Mouse (Mus musculus) skeletal muscle tissue, adult 2 months (tissue): Measurements from ENCODE around the gene Lysmd1.

Experiments used
- DNase-seq: peaks from one replicate; pipeline ENCODE4 v3.0.0-alpha.2; 2012; ENCODE audit warnings: low read depth, low spot score

Lysmd1 gene

DNA sequence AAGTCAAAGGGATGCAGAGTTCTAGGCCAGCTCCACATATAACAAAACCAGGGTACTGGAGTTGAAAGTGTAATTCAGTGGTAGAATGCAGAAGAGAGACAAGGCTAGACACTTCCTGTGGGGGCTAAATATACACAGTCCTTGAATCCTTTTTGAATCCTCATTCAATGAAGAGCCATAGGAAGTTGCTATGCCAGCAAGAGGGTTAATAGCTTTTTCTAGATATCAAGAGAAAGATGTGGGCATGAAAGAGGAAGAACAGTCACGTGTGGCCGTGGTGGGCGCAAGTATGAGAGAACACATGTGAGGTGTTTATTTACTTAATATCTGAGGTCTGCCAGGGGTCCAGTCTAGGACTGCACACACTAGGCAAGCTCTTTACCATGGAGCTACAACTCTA lies 2.4 kb downstream of the Lysmd1 start:
- DNase-seq = no peak

GRCm38 (mm10) chr3:95139586-95140288 lies 5.8 kb downstream of the Lysmd1 start:
- DNase-seq = no peak

GRCm38 (mm10) chr3:95140289-95140595 lies 6.4 kb downstream of the Lysmd1 start:
- no peak for DNase-seq

DNA sequence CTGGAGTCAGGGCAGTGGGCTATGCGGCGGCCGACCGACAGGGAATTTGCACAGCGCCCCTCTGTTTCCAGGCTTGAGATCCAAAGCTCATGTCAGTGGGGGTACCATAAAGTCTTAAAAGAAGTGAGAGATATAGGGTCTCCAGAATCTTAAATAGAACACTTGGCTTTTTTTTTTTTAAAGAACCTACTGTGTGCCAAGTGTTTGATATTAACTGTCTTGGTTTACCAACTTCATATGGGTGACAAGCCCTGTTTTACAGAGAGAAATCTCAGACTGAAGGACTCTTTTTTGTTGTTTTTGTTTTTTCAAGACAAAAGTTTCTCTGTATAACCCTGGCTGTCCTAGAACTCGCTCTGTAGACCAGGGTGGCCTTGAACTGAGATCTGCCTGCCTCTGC lies 6.9 kb downstream of the Lysmd1 start:
- DNase-seq = no peak

GRCm38 (mm10) chr3:95141474-95141873 lies 7.6 kb downstream of the Lysmd1 start:
- DNase-seq = no peak

DNA sequence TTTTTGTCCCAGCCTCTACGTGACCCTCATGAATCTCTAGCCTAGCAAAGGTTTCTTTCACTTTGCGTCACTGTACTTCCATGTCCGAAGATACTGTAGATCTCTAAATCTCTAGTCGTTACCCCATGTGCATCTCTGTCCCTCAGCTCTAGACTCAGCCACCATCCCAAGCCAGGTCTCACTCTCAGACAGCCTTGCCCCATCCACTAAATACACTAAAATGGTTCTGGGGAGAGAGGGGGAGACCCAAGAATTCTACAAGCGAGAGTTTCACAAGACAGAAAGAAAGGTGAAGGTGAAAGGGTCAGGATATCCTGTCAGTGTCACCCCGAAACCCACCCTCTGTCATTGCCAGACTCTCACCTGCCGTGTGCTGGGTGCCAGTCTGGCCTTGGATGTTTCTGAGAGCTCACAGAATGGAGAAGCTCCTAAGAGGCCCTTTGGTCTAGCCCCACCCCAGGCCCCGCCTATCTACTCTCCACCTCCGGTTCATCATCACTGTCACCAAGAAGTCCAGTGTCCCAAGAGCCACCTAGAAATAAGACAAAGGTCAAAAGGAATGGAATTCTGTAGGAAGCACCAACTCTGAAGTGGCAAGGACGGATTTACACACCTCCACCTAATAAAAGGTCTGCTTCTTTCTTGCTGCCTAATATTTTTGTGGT lies 8.2 kb downstream of the Lysmd1 start, which contains the start of gene Tnfaip8l2:
Gene Tnfaip8l2 (minus strand): TSS at position 409 of the 665 bp plus-strand sequence.
- no peak for DNase-seq

DNA sequence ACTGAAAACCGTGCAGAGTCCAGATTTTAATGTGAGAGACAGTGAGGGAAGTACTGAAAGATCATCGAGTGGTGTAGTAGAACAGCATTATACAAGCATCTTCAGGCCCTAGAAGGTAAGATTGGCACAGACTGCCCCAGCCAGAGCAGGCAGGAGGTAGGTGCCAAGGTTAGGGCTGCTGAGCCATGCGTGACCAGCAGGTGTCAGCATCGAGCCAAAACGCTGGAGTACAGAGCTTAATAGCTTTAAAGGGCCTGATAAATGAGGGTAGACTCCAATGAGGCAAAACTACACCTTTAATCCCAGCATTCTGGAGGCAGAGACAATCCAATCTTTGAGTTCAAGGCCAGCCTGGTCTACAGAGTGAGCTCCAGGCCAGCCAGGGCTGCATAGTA lies 8.7 kb downstream of the Lysmd1 start:
- DNase-seq = peak; percentile 87

- DNase-seq = no peak
Observed at GRCm38 (mm10) chr3:95147924-95148323, 14.0 kb downstream of the Lysmd1 start.

- no peak for DNase-seq
Observed at GRCm38 (mm10) chr3:95153874-95154273, 20.0 kb downstream of the Lysmd1 start.

DNA sequence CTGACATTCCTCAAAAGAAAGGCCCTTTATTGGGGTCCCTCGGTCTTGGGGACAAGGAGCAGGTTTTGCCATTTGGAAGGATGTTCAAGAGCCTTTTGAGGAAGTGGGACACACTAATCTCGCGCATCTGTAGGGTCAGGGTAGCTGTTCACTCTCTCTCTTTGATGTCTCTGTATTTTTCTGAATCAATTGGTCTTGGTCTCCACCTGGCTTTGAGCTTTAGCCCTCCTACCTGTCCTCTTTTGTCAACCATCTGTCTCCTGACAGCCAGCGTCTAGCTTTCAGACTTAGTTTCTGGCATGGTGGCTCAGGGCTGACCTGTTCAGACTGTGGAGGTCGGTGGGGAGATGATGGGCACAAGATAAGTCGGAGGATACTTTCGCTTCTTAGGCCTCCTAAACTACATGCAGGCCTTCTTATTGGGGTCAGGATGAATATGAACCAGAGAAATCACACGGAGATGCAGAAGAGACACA lies 25.7 kb downstream of the Lysmd1 start:
- DNase-seq = no peak

DNA sequence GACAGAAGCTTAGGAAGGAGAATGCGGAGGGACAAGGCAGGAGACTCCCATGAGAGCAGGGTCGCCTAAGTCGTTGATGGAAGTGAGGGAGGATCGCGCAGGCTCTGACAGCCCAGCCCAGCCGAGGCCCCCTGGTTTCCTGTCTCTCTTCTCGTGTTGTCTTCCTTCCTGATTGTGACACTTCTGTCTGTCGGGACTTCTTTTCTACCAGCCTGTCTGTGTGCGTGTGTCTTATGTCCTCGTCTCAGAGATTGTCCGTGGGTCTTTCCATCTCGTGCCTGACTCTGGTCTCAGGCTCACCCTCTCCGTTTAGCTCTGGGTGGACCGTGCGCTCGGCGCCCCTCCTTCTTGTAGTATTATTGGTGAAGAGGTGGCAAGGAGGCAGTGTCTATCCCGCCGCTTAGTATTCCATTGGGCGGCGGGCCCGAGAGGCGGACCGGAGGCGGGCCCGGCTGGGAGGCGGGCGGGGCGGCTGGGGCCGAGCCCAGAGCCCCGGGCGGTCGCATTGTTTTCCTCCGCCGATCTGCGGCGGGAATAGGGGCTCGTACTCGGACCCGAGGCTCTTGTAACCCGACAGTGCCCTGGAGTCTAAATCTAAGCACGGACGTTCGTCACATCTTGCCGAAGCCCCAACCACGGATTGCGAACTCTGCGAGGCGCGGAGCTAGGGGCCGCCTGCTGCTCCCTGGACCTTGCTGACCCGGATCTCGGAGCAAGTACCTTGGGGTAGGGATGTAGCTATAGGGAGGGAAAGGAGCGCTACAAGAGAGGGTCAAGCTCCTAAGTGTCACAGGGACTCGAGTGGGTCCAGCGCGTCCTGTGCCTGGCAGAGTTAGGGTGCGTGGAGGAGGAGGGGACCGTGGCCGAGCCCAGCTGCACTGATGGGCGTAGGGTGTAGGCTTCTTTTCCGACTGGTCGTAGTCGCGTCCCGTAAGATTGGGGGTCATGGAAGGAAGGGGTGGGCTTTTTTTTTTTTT lies 26.4 kb downstream of the Lysmd1 start, which contains the start of gene Sema6c:
Gene Sema6c (plus strand): TSS at position 471 of the 977 bp plus-strand sequence.
- peak; percentile 88 for DNase-seq

- no peak for DNase-seq
Observed at GRCm38 (mm10) chr3:95161041-95161551, 27.2 kb downstream of the Lysmd1 start.

GRCm38 (mm10) chr3:95161618-95162344 lies 27.9 kb downstream of the Lysmd1 start:
- no peak for DNase-seq

DNA sequence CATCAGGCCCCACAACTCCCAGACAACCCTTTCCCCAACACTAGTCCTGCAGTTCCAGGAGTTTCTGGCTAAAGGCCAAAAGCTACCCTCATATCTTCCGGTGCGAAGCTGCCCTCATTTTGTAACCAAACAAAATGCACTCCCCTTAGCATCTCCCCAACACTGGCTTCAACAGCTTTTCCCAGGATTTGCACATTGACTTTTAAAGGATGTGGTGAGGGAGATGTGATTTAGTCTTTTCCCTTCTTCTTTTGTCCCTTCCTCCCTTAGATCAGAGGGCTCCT lies 28.4 kb downstream of the Lysmd1 start:
- DNase-seq = no peak

DNA sequence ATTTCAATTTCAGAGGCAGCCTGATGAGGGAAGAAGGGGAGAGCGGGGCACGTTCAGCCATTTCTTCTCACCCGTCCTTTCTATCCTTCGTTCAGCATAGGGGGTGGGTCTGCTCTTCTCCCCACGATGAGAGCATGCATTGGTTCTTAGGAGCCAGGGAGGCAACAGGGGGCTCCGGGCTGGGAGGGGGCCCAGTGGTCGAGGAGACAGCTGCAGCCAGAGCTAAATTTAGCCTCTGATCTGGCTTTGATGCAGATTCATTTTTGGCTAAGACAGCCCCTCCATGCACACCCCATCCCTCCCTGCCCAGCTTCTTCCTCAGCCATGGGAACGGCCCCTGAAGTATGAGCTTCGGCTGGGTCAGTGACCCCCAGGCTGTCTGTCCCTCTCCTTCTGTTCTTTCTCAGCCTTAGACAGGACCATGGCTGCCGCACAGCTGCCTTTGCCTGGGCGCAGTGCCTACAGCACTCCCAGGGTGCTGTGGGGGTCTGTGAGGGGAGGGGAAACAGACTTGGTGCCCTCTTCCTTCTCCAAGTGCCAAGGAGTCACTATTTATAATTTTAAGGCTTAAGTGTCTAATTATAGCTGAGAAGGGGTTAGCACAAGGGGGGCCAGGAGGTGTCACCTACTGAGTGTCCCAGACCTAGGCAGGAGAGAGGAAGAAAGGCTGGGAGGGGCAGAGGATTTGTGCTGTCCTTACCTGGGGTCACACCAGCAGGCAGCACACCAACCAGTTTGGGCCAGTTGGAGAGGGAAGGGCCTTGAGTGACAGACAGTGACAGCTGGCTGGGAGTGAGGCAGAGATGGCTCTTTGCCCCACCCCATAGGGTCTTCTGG lies 29.7 kb downstream of the Lysmd1 start:
- peak; percentile 98 for DNase-seq

DNA sequence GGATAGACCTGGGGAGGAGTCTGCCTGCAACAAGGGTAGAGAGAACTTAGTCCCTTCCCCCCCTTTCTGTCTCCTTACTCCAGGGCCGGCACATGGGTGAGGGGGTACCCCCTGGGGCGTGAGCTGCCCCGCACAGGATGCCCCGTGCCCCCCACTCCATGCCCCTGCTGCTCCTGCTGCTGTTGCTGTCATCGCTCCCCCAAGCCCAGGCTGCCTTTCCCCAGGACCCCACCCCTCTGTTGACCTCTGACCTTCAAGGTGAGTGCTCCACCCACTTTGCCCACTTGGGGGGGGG lies 30.3 kb downstream of the Lysmd1 start:
- DNase-seq = no peak

GRCm38 (mm10) chr3:95164840-95165239 lies 31.0 kb downstream of the Lysmd1 start:
- DNase-seq = no peak

DNA sequence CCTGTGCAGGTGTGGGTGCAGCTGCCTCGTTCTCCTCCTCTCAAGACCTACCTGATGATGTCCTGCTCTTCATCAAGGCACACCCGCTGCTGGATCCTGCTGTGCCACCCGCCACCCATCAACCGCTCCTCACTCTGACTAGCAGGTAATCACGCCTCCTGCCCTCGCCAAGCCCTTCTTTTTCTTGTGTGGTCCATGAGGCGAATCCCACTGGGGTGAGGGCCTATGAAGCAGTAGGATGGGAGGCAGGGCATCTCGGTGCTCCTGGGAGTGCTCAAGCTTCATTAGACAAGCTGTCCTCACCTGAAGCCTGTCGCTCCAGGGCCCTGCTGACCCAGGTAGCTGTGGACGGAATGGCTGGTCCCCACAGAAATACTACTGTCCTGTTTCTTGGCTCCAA lies 36.1 kb downstream of the Lysmd1 start:
- DNase-seq = no peak

- DNase-seq = no peak
Observed at GRCm38 (mm10) chr3:95171105-95171504, 37.2 kb downstream of the Lysmd1 start.

GRCm38 (mm10) chr3:95172526-95173255 lies 38.8 kb downstream of the Lysmd1 start:
- DNase-seq = no peak
